Mouse (Mus musculus): ENCODE data around the gene N4bp1.

The N4bp1 gene

DNA sequence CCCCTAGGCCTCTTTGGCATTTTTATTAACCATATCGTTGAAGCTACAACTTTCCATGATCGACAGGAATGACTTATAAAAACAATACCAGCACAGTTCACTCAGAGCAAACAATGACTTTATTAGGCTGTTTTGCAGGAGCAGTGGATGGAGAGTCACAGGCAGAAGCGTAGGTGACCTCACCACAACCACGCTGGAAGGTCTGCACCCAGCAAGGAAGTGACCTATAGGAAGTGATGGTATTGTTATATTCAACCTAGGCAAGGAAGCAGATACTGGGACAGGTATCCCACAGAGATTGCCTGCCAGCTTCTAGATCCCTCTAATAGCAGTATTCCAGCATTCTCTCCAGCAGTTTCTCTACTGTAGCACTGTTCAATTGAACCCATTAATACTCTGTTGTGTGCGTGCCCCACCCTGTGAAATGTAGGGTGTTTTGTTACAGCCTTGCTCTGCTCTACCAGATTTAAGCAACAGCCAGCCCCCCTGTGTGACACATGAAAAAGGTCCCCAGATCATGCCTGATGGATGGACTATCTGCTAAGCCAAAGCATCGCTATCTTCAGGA is 9.2 kb upstream of the N4bp1 start:
- DNase-seq, result no peak

DNA sequence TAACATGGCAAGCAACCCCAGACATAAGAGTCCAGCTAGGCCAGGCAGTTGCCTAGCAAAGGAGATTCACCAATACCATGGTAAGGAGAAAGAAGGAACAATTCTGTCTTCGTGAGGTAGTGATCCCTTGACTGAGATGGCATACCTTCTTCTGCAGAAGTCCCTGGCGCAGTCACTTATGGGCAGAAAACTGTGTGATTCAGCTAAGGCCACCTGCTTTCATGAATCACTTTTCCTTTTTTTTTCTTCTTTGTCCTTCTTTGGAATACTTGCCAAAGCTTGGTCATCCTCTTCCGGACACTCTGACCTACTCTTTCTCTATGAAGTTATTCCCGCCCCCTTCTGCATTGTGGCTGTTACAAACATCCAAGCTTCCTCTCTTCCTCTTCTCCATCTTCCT is 8.5 kb upstream of the N4bp1 start:
- no peak for DNase-seq

DNA sequence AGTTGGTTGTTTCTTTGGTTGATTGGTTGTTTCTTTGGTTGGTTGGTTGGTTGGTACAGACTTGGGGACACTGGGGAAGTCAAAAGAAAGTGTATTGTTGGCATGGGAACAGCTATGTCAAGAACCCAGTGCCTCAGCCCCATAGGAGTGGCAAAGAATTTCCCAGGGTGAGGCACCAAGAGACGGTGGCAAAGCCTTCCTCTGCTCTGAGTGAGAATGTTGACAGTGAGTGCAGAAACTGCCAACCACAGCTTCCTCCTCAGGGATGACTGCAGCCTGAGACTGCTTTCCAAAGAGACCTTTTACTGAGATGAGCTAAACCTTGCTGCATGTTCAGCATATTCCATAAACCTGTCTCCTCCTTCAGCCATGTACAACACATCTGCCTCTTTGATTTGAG is 6.5 kb upstream of the N4bp1 start:
- DNase-seq, result no peak

DNA sequence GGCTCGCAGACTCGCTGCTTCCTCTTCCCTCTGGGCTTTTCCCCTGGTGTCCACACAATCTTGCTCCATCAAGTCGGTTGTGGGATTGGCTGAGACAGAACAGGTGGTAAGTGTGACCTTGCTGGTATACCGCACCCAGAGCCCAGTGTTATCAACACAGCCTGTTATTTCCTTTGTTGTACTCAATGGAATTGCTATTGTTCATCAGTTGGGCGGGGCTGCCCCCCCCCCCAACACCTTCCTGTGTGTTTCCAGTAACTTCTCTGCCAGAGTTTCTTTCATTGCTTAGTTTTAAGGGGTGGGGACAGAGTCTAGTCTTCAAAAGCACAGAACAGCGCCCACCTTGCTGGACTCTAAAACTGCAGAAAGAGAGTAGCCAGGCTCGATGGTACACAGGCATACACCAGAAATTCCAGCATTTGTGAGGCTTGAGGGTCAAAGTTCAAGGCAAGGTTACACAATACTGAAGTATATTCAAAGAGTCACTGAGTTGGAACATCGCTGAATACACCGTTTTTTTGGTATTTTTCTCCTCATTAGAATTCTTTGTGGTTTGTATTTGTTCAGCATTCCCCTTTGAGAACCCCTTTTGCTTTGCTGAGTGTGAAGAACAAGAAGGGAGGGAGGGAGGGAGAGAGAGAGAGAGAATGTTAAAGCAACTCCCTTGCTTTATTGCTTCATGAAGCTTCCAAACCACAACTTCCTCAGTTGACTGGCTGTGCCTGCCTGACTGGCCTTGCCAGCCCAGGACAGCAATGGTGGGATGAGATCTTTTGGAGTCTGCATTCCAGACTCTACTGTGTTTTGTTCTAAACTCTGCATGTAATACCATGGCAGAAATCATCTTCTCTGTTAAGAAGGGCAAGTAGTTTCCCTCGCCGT is 3.2 kb upstream of the N4bp1 start:
- peak; percentile 26 for DNase-seq

DNA sequence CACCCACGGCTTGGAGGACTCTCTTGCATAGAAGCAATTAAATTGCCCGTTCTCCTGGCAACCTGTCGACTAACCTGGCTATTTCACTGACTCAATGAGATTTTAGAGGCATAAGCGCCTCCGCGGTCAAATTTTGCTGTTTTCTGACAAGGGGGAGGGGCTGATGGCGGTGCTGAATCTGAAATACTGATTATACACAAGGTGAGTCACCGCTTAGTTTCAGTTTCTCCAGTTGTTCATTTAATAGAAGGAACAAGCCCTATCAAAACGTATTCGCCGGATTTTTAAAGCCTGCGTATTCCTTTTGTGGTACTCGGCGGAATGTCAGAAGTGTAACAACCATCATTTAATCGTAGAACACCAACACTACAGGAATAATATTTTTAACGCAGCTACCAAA is 991 bp downstream of the N4bp1 start:
- DNase-seq, result peak; percentile 31

DNA sequence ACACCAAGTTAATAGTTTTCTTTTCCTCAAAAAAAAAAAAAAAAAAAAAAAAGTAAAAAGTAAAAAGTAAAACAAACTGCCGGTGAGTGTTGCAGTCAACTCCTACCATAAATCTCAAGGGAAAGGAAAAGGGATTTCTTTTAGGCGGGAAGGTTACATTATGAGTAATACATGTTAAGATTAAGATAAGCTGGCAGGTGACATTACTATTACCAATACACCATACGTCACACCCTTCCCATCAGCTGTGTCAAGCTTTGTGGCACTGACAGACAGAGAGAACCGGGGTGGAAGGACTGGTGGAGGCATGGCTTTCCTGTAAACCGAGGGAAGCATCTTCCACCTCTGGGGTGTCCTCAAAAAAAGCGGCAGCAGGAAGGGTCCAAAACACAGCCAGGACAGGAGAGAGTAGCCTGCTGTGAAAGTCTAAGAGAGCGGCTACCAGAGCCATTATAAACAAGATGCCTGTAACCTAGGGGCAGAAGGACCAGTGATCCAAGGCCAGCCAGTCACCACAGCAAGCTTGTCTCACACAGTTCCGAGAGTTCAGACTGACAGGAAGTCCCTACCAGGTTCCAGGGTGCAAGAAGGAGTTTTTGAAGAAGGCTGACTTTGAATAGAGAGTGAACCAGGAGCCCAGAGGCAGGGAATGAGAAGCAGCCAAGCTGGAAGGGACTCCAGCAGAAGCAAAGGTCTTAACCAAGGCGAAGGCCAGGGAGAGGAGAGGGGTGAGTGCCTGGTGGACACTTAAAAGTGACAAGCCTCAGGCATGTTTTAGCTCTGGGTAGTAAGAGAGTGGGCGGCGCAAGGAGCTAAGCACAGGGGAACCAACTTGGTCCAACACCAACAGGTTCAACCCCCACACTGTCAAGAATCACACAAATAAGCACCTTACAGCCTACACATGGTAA is 2.2 kb downstream of the N4bp1 start:
- no peak for DNase-seq

DNA sequence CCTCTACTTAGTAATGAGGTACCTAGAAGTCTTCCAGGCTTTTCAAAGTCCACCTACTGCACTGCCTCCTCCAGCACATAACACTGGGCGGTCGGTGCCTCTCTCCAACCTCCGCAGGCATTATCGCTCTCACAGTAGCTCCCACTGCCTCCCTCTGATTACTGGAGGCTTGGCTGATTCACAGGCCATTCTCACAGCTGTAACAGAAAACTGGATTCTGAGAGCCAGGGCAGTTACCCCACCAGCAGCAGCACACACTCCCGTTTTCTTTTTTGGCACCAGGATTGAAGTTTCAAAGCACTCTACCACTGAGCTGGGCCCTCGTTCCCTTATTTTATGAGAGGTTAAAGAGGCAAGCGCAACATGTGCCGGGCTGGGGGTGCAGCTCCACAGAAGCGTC is 3.1 kb downstream of the N4bp1 start:
- no peak for DNase-seq

DNA sequence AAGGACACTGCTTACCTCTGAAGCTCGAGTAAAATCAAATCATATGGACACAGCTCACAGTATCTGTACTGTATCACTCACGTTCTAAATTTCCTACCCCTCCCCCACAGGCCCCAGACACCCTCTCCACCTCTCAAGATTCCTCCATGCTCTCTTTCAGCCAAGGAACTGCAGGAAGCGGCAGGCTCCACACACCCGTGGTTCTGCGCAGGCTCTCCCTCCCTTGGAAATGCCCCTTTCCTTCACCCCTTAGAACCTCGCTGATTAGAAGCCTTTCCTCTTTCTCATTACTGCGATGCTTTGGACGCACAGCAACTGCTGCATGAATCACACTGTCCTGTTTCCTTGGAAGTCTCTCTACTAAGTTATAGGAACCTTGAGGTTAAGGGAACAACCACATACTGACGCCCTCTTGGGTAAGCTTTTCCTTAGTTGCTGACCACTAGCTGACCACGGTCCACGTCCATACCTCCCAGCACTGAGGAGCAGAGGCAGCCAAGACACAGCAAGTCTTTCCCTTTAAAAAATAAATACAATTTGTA is 3.9 kb downstream of the N4bp1 start:
- no peak for DNase-seq

DNA sequence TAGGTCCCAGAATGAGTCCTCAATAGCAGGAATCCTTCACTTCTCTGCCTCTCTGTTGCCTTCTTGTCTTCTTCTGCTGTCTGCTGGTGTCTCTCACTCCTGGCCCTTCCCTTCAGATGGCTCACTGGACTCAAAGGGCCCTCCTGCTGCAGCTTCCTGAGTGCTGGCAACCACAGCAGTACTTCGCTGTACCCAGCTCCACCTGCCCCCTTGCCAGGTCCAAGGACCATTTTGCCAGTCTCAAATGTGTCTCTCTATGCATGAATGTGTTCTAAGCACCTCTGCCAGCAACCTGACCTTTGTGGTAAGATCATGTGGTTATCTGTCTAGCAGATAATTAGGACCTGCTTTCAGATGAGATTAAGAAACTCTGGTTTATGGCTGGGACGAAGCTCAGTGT is 8.2 kb downstream of the N4bp1 start:
- DNase-seq, result peak; percentile 30

DNA sequence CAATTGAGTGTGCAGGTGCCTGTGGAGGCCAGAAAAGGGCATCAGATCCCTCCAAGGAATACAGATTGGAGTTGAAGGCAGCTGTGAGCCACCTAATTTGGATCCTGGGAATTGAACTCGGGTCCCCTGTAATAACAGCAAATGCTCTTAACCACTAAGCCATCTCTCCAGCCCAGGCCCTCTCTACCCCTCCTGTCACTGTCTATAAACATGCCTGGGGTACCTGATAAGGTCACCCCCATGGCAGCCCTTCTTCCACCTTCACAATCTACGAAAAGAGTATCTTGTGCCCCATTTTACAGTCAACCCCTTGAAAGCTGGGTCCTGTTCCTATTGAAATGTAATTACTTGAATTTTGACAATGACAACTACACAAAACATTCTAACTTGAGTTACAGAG is 11.0 kb downstream of the N4bp1 start:
- DNase-seq, result no peak

DNA sequence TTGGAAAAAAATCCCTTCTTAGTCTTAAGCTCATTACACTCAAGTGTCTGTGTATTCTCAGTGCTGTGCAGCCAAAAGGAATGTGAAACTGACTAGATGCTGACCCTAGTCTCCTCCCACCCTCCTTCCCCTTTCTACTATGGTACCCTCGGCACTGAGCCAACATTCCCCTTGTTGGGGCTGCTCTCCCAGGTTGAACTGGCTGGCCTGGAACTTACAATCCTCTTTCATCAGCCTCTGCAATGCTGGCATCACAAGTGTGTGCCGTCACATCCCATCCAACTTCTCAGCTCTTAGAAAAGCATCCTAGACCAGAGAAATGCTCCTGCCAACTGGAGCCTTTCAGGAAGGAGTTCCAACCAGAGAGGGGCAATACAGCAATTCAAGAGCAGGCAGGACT is 11.9 kb downstream of the N4bp1 start:
- DNase-seq, result peak; percentile 37

DNA sequence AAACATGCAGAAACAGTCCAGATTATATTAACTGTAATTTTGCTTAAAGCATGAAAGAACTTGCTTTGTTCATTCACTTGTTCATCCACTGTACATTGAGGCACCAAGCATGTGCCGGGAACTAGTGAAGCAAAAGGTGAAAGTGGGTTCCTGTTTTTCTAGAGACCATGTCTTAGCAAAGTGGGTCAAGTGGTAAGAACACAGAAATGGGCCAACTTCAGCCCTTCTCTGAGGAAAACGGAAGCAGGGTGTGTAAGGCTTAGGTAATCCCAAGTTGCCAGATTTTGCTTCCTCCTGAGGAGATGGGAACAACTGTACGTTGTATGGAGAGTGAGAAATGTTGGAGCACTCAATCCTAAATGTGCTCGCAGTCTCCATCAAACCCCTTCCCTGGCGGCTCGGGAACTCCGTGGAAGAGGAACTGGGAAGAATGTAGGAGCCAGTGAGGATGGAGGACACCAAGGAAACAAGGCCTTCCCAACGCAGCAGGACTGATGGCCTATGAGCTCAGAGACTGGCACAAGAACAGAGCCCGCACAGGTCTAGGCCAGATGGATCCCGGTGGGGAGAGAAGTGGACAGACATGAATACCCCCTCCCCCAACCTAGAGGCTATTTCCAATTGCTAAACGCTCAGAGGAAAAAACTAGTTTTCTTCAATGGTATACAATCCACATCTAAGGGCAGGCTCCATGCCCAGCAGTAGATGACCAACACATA is 12.8 kb downstream of the N4bp1 start:
- no peak for DNase-seq

DNA sequence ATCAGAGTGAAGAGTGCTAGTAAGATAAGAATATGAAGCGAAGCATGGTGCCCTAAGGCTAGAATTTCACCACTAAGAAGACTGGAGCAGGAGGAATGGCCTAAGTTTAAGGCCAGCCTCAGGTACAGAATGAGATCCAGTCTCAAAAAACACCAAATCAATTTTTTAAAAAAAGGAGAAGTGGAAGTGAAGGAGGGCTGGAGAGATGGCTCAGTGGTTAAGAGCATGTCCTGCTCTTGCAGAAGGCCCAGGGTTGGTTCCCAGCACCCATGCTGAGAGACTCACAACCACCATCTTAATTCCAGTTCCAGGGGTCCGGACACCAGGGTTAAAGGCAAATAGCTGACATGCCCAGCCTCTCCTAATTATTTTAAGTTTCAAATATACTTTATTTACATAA is 13.6 kb downstream of the N4bp1 start:
- no peak for DNase-seq

DNA sequence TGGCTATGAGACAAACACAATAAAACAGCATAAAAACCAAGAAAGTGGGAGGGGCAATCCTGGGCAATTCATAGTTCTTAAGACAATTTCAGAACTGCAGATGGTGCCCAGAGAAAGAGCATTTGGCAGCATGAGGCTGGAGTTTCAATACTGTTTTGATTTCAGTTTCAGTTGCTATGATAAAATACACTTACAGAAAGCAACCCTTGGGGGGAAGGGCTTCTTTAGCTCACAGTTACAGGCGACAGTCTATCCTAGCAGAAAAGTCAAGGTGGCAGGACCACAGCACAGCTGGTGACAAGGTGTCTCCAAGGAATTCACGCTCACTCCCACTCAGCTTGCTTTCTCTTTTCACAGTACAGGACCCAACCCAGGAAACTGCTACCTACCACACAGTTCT is 14.3 kb downstream of the N4bp1 start:
- DNase-seq, result no peak

DNA sequence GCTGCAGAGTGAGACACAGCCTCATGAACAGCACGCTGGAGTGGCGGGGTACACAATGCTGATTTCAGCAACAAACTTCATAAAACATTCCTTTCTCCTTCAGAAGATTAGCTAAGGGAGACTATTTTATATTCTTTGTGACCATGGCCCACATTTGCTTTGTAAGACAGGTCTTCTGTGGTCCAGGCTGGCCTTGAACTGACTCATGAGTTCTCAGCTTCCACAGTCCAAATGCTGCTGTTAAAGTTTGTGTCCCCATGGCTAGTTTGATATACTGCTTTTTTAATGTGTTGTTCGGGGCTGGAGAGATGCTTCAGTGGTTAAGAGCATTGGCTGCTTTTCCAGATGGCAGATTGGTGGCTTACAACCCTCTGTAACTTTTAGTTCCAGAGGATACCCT is 17.0 kb downstream of the N4bp1 start:
- no peak for DNase-seq

DNA sequence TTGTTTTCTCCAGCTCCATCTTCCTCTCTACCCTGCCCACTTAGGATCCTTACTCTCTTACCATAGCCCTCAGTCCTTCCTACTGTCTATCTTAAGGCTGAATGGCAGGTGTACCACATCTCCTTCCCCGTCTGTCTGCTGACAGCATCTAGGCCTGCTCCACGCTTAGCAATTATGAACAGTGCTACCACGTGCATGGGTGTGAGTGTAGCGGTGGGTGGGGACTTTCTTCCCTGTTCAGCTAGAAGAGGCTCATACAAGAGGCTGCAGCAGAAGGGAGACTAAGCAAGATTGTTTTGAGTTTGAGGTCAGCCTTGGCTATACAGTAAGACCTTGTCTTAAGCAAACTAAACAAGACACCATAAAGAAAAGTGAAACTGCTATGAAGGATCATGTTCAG is 20.3 kb downstream of the N4bp1 start:
- DNase-seq, result no peak

DNA sequence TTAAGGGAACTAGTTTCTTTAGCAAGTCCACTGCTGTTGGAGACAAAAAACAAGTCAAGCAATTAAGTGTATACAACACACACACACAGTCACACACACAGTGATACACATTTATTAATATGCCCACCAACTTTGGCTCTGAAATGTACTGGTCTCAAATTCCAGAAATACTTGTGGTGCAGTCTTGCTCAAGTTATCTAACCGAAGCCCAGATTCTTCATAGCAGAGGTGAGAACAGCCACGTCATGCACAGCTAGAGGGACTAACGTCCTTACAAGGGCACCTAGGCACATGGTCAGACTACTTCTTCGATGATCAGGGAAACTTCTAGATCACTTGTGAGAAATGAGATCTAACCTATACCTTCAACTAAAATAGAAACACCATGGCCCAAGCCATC is 22.2 kb downstream of the N4bp1 start:
- DNase-seq, result no peak

DNA sequence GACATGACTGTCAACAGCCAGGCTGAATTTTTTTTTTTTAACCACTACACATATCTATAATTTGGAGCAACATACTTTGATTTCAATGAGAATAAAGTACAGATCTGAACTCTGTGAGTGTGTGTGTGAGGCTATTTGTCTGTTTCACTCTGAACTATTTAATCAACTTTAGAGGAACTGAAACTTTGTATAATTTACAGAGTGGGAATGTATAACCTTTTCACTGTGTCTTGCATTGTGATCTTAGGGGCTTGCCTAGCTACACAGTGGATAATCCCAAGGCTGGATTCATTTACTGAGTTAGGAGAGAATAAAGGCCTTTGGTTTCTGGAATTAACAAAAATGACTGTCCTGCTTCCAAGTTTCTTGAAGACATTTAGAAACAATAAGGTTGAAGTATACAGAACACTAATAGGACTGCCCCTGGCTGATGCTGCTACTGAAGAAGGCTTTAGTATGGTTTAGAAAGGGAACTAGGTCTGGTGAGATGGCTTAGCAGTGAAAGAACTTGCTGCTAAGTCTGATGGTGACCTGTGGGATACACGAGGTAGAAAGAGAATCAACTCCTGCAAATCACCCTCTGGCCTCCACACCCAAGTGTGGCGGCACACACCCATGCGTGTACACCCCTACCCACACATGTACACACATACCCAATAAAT is 22.8 kb downstream of the N4bp1 start:
- no peak for DNase-seq

DNA sequence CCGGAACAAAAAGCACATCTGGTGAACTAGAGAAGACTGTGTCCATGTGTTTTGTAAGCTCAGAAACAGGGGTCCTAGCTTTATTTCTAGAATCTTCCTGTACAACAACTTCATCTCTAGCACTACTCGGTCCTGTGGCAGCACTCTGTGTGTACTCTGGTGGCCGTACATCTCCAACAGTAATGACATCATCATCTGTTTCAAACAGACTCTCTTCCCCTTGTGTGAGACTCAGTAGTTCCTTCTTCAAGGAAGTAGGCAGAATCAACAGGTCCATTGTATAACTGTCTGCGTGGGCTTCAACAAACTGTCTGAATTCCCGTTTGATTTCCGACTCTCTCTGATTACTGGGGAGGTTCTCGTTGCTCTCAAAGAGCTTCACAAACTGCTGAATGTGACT is 23.5 kb downstream of the N4bp1 start:
- no peak for DNase-seq

DNA sequence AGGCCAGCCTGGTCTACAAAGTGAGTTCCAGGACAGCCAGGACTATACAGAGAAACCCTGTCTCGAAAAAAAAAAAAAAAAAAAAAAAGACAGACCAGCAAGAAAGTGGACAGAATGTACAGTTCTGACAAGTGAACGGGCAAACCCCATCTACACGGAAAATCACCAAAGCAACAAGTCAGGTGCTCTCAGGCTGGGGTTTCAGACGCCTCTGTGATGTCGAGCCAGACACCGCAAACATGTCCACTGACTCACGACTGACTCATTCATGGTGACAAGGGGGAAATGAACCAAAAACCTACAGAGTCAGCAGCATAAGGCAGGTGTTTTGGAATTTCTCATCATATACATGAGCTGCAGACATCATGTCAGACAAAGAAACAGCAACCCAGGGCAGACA is 28.8 kb downstream of the N4bp1 start:
- DNase-seq, result no peak

DNA sequence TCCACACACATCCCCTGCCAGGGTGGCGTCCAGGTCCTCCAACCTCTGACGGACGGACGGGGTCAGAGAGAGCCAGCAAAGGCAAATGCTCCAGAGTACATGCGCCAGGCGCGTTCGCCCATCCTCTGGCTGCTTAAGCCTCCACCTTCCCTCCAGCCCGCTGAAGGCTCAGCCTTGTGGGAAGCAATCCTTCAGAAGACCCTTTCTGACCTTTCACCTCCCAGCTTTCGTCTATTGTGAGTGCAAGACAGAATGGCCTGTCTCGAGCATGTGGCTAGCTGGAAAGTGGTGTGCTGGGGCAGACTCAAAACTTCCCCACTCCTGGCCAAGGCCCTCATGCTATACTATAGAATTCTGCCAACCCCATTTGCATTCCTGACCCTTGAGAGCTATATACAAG is 30.4 kb downstream of the N4bp1 start:
- no peak for DNase-seq

DNA sequence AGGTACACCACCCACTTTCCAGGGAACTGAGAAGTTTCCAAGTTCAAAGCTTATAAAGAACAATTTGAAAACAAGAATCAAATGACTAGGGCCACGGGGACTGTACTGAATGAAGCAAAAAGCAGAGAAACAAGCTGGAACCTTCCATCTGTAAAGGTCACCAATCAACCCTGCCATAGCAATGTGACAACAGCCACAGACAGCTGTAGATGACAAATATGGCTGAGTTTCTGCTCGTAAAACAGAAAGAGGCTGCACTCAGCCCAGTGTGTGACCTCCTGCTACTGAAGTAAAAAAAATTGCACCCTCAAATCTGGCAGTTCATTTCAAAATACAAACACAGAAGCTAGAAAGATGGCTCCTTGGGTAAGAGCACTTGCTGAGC is 31.1 kb downstream of the N4bp1 start:
- DNase-seq, result no peak
